Mouse (Mus musculus): ENCODE measurements around the gene Oas1d. TPM values are rescaled to one million over a fixed set of nuclear protein-coding genes. Genes with fewer than 3 reads are reported as not detected.
"Not testable (repeated sequence)": the region's sequence is repeated elsewhere in the genome, so short reads cannot be mapped to it uniquely, and the experiment has no call there.

Gene Oas1d
- polyA plus RNA-seq, 1 experiment from 2014 or later = not detected

GRCm38 (mm10) chr5:120919156-120919935 is 5.0 kb downstream of the Oas1d start:
- H3K27me3 ChIP-seq (ENCODE audit: poor library complexity, severe bottlenecking); DNase-seq (ENCODE audit: extremely low spot score, low spot score); H3K4me3 ChIP-seq; H3K27ac ChIP-seq; H3K4me1 ChIP-seq; H3K9me3 ChIP-seq; H3K36me3 ChIP-seq (replicated peaks): not testable (repeated sequence)
- WGBS = 87% methylated on average over 2 of the region's 2 CpGs

- 81% methylated on average over 3 of the region's 3 CpGs for WGBS
- no peak for DNase-seq (ENCODE audit: extremely low spot score, low spot score)
- H3K9me3 ChIP-seq = no peaks in the 10 kb centered on the region
- no peaks in the 10 kb centered on the region for H3K4me1 ChIP-seq
- H3K36me3 ChIP-seq (replicated peaks) = no peaks in the 10 kb centered on the region
- no peak overlapping the region for H3K4me3 ChIP-seq
- no peak overlapping the region for H3K27ac ChIP-seq
- no peaks in the 10 kb centered on the region for H3K27me3 ChIP-seq (ENCODE audit: poor library complexity, severe bottlenecking)
Measured at GRCm38 (mm10) chr5:120920296-120920695, 6.0 kb downstream of the Oas1d start.

GRCm38 (mm10) chr5:120923969-120924368 is 9.6 kb downstream of the Oas1d start:
- no peaks in the 10 kb centered on the region for H3K9me3 ChIP-seq
- DNase-seq (ENCODE audit: extremely low spot score, low spot score) = no peak
- H3K4me3 ChIP-seq = no peak overlapping the region
- 88% methylated on average over 4 of the region's 4 CpGs for WGBS
- no peak overlapping the region for H3K27ac ChIP-seq
- no peaks in the 10 kb centered on the region for H3K27me3 ChIP-seq (ENCODE audit: poor library complexity, severe bottlenecking)
- H3K4me1 ChIP-seq = no peaks in the 10 kb centered on the region
- no peaks in the 10 kb centered on the region for H3K36me3 ChIP-seq (replicated peaks)

DNA sequence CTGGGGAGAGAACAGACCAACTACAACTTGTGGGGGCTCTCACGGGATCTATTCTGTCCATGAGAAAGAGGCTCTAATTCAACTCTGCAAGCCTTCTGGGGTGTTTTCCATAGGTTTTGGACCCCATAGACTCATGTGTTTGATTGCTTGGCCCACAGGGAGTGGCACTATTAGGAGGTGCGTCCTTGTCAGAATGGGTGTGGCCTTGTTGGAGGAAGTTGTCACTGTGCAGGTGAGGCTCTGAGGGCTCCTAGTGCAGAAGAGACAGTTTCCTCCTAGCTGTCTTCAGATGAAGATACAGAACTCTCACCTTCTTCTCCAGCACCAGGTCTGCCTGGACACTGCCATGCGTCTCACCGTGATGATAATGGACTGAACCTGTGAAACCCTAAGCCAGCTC is 10.2 kb downstream of the Oas1d start:
- not testable (repeated sequence) for H3K4me3 ChIP-seq; H3K27ac ChIP-seq; DNase-seq (ENCODE audit: extremely low spot score, low spot score); H3K27me3 ChIP-seq (ENCODE audit: poor library complexity, severe bottlenecking); H3K36me3 ChIP-seq (replicated peaks); H3K4me1 ChIP-seq; H3K9me3 ChIP-seq
- 90% methylated on average over 4 of the region's 4 CpGs for WGBS

DNA sequence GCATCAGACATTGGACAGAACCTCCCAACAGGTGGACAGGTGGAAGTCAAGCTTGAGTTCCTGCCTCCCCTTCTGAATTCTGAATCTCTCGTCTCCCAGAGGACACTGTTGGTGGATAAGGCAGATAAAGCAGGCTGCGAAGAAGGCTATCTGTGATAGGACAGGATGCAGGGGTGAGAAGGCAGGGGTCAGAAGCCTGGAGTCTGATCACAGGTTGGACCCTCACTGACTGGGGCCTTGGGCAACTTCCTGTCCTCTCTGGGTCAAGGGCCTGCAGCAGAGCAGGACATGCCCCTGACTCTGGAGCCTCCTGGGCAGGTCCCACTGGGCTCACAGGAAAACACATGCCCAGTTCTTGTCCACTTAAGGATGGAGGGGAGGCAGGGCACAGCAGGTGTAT is 12.0 kb downstream of the Oas1d start:
- H3K27ac ChIP-seq; H3K27me3 ChIP-seq (ENCODE audit: poor library complexity, severe bottlenecking); H3K4me1 ChIP-seq; H3K36me3 ChIP-seq (replicated peaks); H3K9me3 ChIP-seq; DNase-seq (ENCODE audit: extremely low spot score, low spot score); H3K4me3 ChIP-seq: not testable (repeated sequence)
- WGBS = 77% methylated on average over 2 of the region's 2 CpGs

DNA sequence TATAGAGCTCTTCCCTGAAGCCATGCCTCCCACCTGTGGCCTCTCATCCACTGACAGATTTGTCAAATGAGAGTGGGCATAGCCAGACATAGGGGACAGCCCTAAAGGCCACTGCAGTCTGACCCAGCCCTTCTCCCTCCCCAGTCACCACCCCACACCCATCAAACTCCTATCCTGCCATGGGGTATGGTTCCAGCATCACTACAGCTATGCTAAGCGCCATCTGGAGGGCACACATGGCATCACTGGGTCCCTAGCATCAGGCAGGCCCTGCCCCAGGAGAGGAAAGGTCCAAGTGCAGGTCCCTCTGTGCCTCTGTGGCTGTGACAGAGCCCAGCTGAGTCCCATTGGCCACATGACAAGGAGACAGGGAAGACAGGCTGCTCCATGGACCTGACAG is 12.7 kb downstream of the Oas1d start:
- no peaks in the 10 kb centered on the region for H3K36me3 ChIP-seq (replicated peaks)
- H3K4me3 ChIP-seq = no peak overlapping the region
- H3K27me3 ChIP-seq (ENCODE audit: poor library complexity, severe bottlenecking) = no peaks in the 10 kb centered on the region
- H3K9me3 ChIP-seq = no peaks in the 10 kb centered on the region
- H3K4me1 ChIP-seq = no peaks in the 10 kb centered on the region
- H3K27ac ChIP-seq = no peak overlapping the region
- no peak for DNase-seq (ENCODE audit: extremely low spot score, low spot score)
- 5% methylated on average over 1 of the region's 1 CpGs for WGBS

GRCm38 (mm10) chr5:120933966-120934365 is 19.6 kb downstream of the Oas1d start:
- no peak overlapping the region for H3K4me3 ChIP-seq
- H3K27me3 ChIP-seq (ENCODE audit: poor library complexity, severe bottlenecking) = no peaks in the 10 kb centered on the region
- no peaks in the 10 kb centered on the region for H3K9me3 ChIP-seq
- WGBS = 22% methylated on average over 5 of the region's 5 CpGs
- no peaks in the 10 kb centered on the region for H3K36me3 ChIP-seq (replicated peaks)
- no peak for DNase-seq (ENCODE audit: extremely low spot score, low spot score)
- H3K4me1 ChIP-seq = peaks cover 3% of the 10 kb centered on the region; the same call in 1 of the 2 replicates
- no peak overlapping the region for H3K27ac ChIP-seq

- no peak overlapping the region for H3K4me3 ChIP-seq
- 80% methylated on average over 4 of the region's 4 CpGs for WGBS
- no peaks in the 10 kb centered on the region for H3K27me3 ChIP-seq (ENCODE audit: poor library complexity, severe bottlenecking)
- H3K9me3 ChIP-seq = no peaks in the 10 kb centered on the region
- H3K36me3 ChIP-seq (replicated peaks) = no peaks in the 10 kb centered on the region
- H3K4me1 ChIP-seq = peaks cover 3% of the 10 kb centered on the region; the same call in 1 of the 2 replicates
- no peak for DNase-seq (ENCODE audit: extremely low spot score, low spot score)
- H3K27ac ChIP-seq = no peak overlapping the region
Measured at GRCm38 (mm10) chr5:120937841-120938240, 23.5 kb downstream of the Oas1d start.

GRCm38 (mm10) chr5:120938586-120938985 is 24.2 kb downstream of the Oas1d start:
- no peak overlapping the region for H3K4me3 ChIP-seq
- 58% methylated on average over 8 of the region's 8 CpGs for WGBS
- no peaks in the 10 kb centered on the region for H3K36me3 ChIP-seq (replicated peaks)
- no peaks in the 10 kb centered on the region for H3K27me3 ChIP-seq (ENCODE audit: poor library complexity, severe bottlenecking)
- no peaks in the 10 kb centered on the region for H3K9me3 ChIP-seq
- DNase-seq (ENCODE audit: extremely low spot score, low spot score) = no peak
- H3K4me1 ChIP-seq = peaks cover 3% of the 10 kb centered on the region; the same call in 1 of the 2 replicates
- no peak overlapping the region for H3K27ac ChIP-seq

- no peak overlapping the region for H3K27ac ChIP-seq
- no peaks in the 10 kb centered on the region for H3K9me3 ChIP-seq
- WGBS = 78% methylated on average over 10 of the region's 10 CpGs
Measured at GRCm38 (mm10) chr5:120942076-120942475, 27.7 kb downstream of the Oas1d start.

DNA sequence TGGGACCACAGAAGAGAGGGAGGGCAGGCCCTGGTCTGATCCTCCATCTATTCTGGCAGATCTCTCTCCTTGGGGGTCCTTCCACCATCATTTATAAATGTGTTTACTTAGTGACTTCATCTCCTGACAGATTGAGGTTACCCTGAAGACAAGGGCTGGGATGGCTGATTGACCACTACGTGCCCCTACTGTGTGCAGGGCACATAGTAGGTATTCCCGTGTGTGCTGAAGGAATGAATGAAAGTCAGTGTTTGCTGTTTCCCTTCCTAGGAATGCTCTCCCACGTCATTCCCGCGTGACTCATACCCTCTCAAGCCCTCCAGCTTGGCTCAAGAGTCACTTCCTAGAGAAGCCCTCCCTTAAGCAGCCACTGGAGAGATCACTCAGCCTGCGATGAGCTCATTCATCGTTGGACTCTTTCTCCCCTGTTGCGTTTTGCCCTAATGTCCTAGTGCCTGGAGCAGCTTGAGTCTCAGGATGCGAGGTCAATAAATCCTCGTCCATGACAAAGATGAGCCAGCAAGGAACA is 38.0 kb downstream of the Oas1d start:
- Histone ChIP-seq H3K4me1 (peaks cover 4% of the 10 kb centered on the region; the same call in 1 of the 2 replicates), H3K9me3 (no peaks in the 10 kb centered on the region), H3K27ac (no peak overlapping the region), H3K27me3 (ENCODE audit: poor library complexity, severe bottlenecking) (no peaks in the 10 kb centered on the region), H3K4me3 (no peak overlapping the region), H3K36me3 (replicated peaks) (no peaks in the 10 kb centered on the region)
- 78% methylated on average over 10 of the region's 10 CpGs for WGBS
- DNase-seq (ENCODE audit: extremely low spot score, low spot score) = no peak

More at GRCm38 (mm10) chr5:120942076-120942475, 27.7 kb downstream of the Oas1d start:
- no peak for DNase-seq (ENCODE audit: extremely low spot score, low spot score)
- H3K27me3 ChIP-seq (ENCODE audit: poor library complexity, severe bottlenecking) = no peaks in the 10 kb centered on the region
- no peaks in the 10 kb centered on the region for H3K36me3 ChIP-seq (replicated peaks)
- no peak overlapping the region for H3K4me3 ChIP-seq
- 0 out of 2 replicates have a peak, but pooled peaks cover 3% of the 10 kb centered on the region for H3K4me1 ChIP-seq

DNA sequence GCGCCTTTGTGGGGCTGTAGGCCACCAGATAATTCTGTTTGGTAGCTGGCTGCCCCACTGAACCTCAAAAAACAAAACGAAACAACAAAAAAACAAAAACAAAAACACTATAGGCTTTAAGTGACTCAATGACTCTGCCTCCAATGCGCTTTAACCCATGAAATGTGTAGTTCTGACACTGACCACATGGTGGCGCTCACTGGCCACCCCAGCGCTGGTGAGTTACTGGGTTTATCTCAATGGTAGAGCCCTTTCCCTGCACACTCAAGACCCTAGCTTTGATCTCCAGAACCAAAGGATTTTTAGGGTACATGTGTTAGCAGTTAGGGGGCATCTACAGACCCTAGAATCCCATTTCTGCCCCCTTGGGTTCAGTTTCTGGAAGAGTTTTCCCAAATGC is 39.6 kb downstream of the Oas1d start:
- no peaks in the 10 kb centered on the region for H3K9me3 ChIP-seq
- H3K4me3 ChIP-seq = no peak overlapping the region
- peak; percentile 51 for DNase-seq (ENCODE audit: extremely low spot score, low spot score)
- H3K4me1 ChIP-seq = peaks cover 4% of the 10 kb centered on the region; the same call in 1 of the 2 replicates
- no peaks in the 10 kb centered on the region for H3K36me3 ChIP-seq (replicated peaks)
- no peaks in the 10 kb centered on the region for H3K27me3 ChIP-seq (ENCODE audit: poor library complexity, severe bottlenecking)
- WGBS = 23% methylated on average over 5 of the region's 5 CpGs
- H3K27ac ChIP-seq = no peak overlapping the region

GRCm38 (mm10) chr5:120961004-120961403 is 46.7 kb downstream of the Oas1d start:
- Histone ChIP-seq H3K4me1 (no peaks in the 10 kb centered on the region), H3K27me3 (ENCODE audit: poor library complexity, severe bottlenecking) (no peaks in the 10 kb centered on the region), H3K36me3 (replicated peaks) (no peaks in the 10 kb centered on the region), H3K9me3 (no peaks in the 10 kb centered on the region), H3K27ac (no peak overlapping the region), H3K4me3 (no peak overlapping the region)
- no peak for DNase-seq (ENCODE audit: extremely low spot score, low spot score)
- WGBS = 57% methylated on average over 4 of the region's 4 CpGs
